Mouse (Mus musculus): ENCODE measurements around the gene Kcnd1. TPM values are rescaled to one million over a fixed set of nuclear protein-coding genes. Genes with fewer than 3 reads are reported as not detected.

Kcnd1 gene
- polyA plus RNA-seq, 1 experiment from 2014 or later = 1.3 TPM

DNA sequence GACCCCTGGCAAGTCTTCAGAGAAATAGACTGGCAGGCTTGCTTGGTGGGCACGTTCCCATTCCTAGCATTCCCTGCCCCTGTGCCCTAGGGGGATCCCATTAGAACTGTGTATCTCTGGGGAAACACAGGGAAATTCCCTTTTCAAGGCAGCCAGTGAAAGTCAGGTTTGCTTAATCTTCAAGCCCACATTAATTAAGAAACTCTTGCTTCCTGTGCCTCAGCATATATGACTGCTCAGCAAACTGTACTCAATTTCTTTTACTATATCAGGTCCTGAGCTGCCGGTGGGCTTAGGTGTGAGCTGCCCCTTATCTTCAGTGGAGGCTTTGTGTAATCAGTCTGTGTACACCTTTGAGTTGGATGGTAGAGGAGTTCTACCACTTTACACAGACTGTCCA is 43.7 kb downstream of the Kcnd1 start:
- no peaks in the 10 kb centered on the region for H3K9me3 ChIP-seq (replicated peaks; ENCODE audit: control insufficient read depth, low read length)
- no peak for ATAC-seq
- H3K4me1 ChIP-seq (ENCODE audit: control insufficient read depth, insufficient read depth, low read length) = no peaks in the 10 kb centered on the region
- DNase-seq (ENCODE audit: low spot score) = no peak
- peaks cover 12% of the 10 kb centered on the region; the same call in 1 of the 2 replicates for H3K36me3 ChIP-seq (ENCODE audit: control insufficient read depth, insufficient read depth, low read length)
- no peak overlapping the region for H3K27ac ChIP-seq (ENCODE audit: low read depth, low read length)
- 55% methylated on average over 2 of the region's 2 CpGs for WGBS
- no peaks in the 10 kb centered on the region for H3K27me3 ChIP-seq (replicated peaks; ENCODE audit: control insufficient read depth, insufficient read depth, low read length)
- no peak overlapping the region for H3K9ac ChIP-seq (ENCODE audit: low read length)
- H3K4me3 ChIP-seq (ENCODE audit: low read depth, low read length) = no peak overlapping the region
- H3K4me2 ChIP-seq (ENCODE audit: low read length) = no peak overlapping the region

DNA sequence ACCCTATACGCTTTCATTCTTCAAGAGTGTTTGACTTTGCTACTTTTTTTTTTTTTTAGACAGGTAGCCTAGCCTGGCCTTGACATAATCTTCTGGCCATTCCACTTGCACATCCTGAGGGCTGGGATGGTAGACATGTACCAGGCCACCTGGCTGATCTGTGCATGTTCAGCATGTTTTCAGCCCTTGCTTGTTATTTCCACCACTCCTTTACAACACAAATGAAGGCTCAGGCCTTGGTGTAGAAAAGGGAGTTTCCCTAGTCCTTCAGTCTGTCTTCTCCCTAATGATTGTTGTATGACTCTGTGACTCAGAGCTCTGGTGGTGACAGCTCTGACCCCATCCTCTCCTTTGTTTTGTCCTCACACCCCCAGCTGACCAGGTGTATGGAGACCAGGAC is 45.1 kb downstream of the Kcnd1 start:
- H3K27me3 ChIP-seq (replicated peaks; ENCODE audit: control insufficient read depth, insufficient read depth, low read length) = no peaks in the 10 kb centered on the region
- 94% methylated on average over 1 of the region's 1 CpGs for WGBS
- ATAC-seq = no peak

DNA sequence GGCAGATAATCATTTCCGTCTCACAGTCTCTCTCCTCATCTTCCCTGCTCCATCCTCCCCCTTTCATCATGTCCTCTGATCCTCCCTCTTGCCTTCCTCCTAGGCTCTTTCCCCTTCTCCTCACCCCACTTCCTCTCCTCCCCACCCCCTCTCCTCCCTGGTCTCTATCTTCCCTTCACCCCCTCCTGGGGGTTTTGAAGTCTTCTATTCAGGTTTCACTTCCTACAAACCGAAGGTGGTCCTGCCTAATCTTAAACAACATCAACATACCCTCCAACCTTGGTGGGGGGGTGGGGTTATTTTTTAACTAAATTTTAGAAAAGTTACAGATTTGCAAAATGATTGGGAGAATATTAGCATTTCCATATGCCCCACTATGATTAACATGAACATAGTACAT is 46.4 kb downstream of the Kcnd1 start:
- no peak for DNase-seq (ENCODE audit: low spot score)
- no peak for ATAC-seq
- H3K4me2 ChIP-seq (ENCODE audit: low read length) = no peak overlapping the region
- H3K4me1 ChIP-seq (ENCODE audit: control insufficient read depth, insufficient read depth, low read length) = no peaks in the 10 kb centered on the region
- no peak overlapping the region for H3K4me3 ChIP-seq (ENCODE audit: low read depth, low read length)
- H3K27me3 ChIP-seq (replicated peaks; ENCODE audit: control insufficient read depth, insufficient read depth, low read length) = no peaks in the 10 kb centered on the region
- no peaks in the 10 kb centered on the region for H3K9me3 ChIP-seq (replicated peaks; ENCODE audit: control insufficient read depth, low read length)
- H3K36me3 ChIP-seq (ENCODE audit: control insufficient read depth, insufficient read depth, low read length) = peaks cover 24% of the 10 kb centered on the region; the same call in 1 of the 2 replicates
- WGBS = 42% methylated on average over 2 of the region's 2 CpGs
- no peak overlapping the region for H3K27ac ChIP-seq (ENCODE audit: low read depth, low read length)
- H3K9ac ChIP-seq (ENCODE audit: low read length) = no peak overlapping the region

More for the DNA sequence above, 45.1 kb downstream of the Kcnd1 start:
- Histone ChIP-seq H3K4me3 (ENCODE audit: low read depth, low read length) (no peak overlapping the region), H3K4me1 (ENCODE audit: control insufficient read depth, insufficient read depth, low read length) (no peaks in the 10 kb centered on the region), H3K27ac (ENCODE audit: low read depth, low read length) (no peak overlapping the region), H3K9ac (ENCODE audit: low read length) (no peak overlapping the region), H3K9me3 (replicated peaks; ENCODE audit: control insufficient read depth, low read length) (no peaks in the 10 kb centered on the region), H3K36me3 (ENCODE audit: control insufficient read depth, insufficient read depth, low read length) (peaks cover 13% of the 10 kb centered on the region; the same call in 1 of the 2 replicates), H3K4me2 (ENCODE audit: low read length) (no peak overlapping the region)
- no peak for DNase-seq (ENCODE audit: low spot score)

DNA sequence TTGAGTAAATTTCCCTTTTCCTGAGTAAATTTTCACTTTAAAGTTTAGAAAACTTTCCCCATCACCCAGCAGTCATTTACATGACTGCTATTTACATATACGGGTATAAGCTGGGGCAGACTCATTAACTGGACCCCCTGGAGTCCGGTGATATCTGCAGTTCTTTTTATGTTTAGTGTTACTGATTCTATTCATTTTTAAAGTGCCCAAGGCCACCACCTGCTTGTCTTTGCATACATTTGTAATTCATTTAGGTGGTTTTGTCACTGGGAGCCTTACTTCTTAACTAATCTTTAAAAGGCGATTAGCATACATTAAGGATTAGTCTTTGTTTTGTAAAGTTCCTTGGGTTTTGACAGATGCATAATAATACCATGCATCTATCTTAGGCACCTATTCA is 47.7 kb downstream of the Kcnd1 start:
- no peaks in the 10 kb centered on the region for H3K27me3 ChIP-seq (replicated peaks; ENCODE audit: control insufficient read depth, insufficient read depth, low read length)
- WGBS = 22% methylated on average over 3 of the region's 3 CpGs
- H3K4me1 ChIP-seq (ENCODE audit: control insufficient read depth, insufficient read depth, low read length) = no peaks in the 10 kb centered on the region
- no peak overlapping the region for H3K4me3 ChIP-seq (ENCODE audit: low read depth, low read length)
- peaks cover 32% of the 10 kb centered on the region; the same call in 1 of the 2 replicates for H3K36me3 ChIP-seq (ENCODE audit: control insufficient read depth, insufficient read depth, low read length)
- H3K4me2 ChIP-seq (ENCODE audit: low read length) = no peak overlapping the region
- H3K27ac ChIP-seq (ENCODE audit: low read depth, low read length) = no peak overlapping the region
- no peak overlapping the region for H3K9ac ChIP-seq (ENCODE audit: low read length)
- H3K9me3 ChIP-seq (replicated peaks; ENCODE audit: control insufficient read depth, low read length) = no peaks in the 10 kb centered on the region
- DNase-seq (ENCODE audit: low spot score) (peak; percentile 19), ATAC-seq (no peak)

DNA sequence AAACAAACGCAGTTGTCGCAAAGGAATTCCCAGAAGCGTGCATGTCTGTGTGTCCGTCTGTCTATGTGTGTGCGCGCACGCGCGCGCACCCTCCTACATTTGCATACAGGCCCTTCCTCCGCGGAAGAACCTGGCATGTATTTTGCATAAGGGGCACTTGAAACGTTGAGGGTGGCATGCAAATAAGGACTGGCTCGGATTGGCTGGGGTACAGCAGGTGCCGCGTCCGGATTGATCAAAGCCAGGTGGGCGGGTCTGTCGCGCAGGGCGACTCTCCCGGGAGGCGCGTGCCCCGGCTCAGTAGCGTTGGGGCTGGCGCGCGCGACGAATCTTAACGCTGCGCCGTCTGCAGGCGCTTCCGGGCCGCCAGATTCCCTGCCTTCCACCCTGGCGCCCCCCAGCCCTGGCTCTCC is 55.9 kb downstream of the Kcnd1 start, which contains the start of gene Pim2:
Pim2 (plus strand) TSS at position 256 of the 413 bp plus-strand sequence.
- WGBS = 37% methylated on average over 30 of the region's 38 CpGs
- Histone ChIP-seq H3K27ac (ENCODE audit: low read depth, low read length) (peak within 1 kb of the TSS; percentile 33; the same call in 1 of the 2 replicates), H3K4me2 (ENCODE audit: low read length) (peak within 1 kb of the TSS; percentile 84), H3K4me1 (ENCODE audit: control insufficient read depth, insufficient read depth, low read length) (no peaks in the 10 kb centered on the region), H3K36me3 (ENCODE audit: control insufficient read depth, insufficient read depth, low read length) (peaks cover 14% of the 10 kb centered on the region; the same call in 1 of the 2 replicates), H3K4me3 (ENCODE audit: low read depth, low read length) (peak within 1 kb of the TSS; percentile 45), H3K9me3 (replicated peaks; ENCODE audit: control insufficient read depth, low read length) (no peaks in the 10 kb centered on the region), H3K27me3 (replicated peaks; ENCODE audit: control insufficient read depth, insufficient read depth, low read length) (no peaks in the 10 kb centered on the region), H3K9ac (ENCODE audit: low read length) (peak within 1 kb of the TSS; percentile 63)
- ATAC-seq (peak; percentile 94), DNase-seq (ENCODE audit: low spot score) (peak; percentile 89)

DNA sequence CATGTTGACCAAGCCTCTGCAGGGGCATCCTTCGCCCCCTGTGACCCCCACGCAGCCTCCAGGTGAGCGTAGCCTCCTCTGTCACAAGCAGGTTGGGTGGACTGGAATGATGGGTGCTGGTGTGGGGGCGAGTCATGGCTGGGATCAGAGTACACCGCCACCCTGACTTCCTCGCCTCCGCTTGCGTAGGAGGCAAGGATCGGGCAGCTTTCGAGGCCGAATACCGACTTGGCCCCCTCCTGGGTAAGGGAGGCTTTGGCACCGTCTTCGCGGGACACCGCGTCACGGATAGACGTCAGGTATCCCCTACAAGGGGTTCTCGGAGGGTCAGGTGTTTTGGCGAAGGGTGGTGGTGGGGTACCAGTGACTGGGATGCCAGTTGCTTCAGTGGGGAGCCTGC is 56.4 kb downstream of the Kcnd1 start:
- Histone ChIP-seq H3K4me1 (ENCODE audit: control insufficient read depth, insufficient read depth, low read length) (no peaks in the 10 kb centered on the region), H3K9me3 (replicated peaks; ENCODE audit: control insufficient read depth, low read length) (no peaks in the 10 kb centered on the region), H3K36me3 (ENCODE audit: control insufficient read depth, insufficient read depth, low read length) (peaks cover 9% of the 10 kb centered on the region; the same call in 1 of the 2 replicates), H3K4me2 (ENCODE audit: low read length) (peak overlapping the region; percentile 84), H3K27me3 (replicated peaks; ENCODE audit: control insufficient read depth, insufficient read depth, low read length) (no peaks in the 10 kb centered on the region), H3K4me3 (ENCODE audit: low read depth, low read length) (peak overlapping the region; percentile 45), H3K27ac (ENCODE audit: low read depth, low read length) (peak overlapping the region; percentile 33; the same call in 1 of the 2 replicates), H3K9ac (ENCODE audit: low read length) (peak overlapping the region; percentile 63)
- WGBS = 36% methylated on average over 21 of the region's 21 CpGs
- ATAC-seq = no peak; the same call in none of the 2 replicates
- no peak for DNase-seq (ENCODE audit: low spot score)

DNA sequence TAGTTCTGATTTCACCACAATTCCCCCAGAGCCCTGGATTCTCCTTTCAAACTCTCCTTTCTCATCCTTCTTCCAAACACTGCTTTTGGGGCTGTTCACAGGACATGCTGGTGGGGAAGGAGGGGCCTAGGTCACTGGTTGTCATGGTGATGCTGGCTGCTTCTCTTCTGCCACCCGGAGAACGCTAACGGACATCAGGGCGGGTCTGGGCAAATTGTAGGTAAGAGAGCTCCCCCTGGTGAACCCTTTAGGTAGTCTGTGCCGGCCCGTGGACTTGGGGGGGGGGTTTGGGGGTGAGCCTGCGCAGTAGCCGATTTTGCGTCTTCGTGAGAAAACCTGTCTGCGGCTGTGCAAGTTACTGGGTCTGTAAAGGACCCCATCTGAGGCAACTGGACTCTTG is 57.7 kb downstream of the Kcnd1 start:
- peak overlapping the region; percentile 25; the same call in 1 of the 2 replicates for H3K9ac ChIP-seq (ENCODE audit: low read length)
- DNase-seq (ENCODE audit: low spot score) (peak; percentile 79), ATAC-seq (peak; percentile 54)
- no peaks in the 10 kb centered on the region for H3K9me3 ChIP-seq (replicated peaks; ENCODE audit: control insufficient read depth, low read length)
- H3K36me3 ChIP-seq (ENCODE audit: control insufficient read depth, insufficient read depth, low read length) = no peaks in the 10 kb centered on the region
- WGBS = 25% methylated on average over 11 of the region's 11 CpGs
- peaks cover 1% of the 10 kb centered on the region for H3K4me1 ChIP-seq (ENCODE audit: control insufficient read depth, insufficient read depth, low read length)
- H3K27me3 ChIP-seq (replicated peaks; ENCODE audit: control insufficient read depth, insufficient read depth, low read length) = no peaks in the 10 kb centered on the region
- H3K27ac ChIP-seq (ENCODE audit: low read depth, low read length) = no peak overlapping the region
- H3K4me2 ChIP-seq (ENCODE audit: low read length) = peak overlapping the region; percentile 84
- 0 out of 2 replicates have a peak overlapping the region, but pooled peaks have one; percentile 45 for H3K4me3 ChIP-seq (ENCODE audit: low read depth, low read length)

DNA sequence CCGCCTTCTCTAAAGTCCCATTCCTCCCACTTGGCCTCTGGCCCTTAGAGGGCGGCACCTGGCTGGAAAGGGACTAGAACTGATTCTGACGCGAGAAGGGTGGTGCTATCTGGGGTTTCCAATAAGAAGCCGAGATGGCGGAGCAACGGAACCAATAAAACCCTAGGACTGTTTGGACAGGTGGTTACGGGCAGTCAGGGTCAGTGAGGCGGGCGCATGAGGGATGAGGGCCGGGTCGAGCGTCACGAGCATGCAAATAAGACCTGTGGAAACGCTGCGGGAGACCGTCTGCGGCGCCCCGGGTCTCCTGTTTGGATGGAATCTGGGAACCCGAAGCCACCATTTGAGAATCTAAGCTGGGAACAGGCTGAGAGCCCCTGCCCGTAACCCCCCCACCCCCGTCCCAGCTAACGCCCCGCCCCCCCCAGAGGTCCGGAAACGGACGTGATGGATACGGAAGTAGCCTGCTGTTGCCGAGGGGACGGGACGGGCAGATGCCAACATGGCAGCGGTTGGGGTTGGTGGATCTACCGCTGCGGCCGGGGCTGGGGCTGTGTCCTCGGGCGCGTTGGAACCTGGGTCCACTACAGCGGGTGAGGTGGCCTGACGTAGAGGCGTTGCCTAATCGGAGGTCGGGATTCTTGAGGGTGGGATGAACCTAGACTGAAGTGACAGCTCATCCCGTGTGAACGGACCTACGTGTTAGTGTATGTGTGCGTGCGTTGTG is 61.9 kb downstream of the Kcnd1 start, which contains the start of gene Slc35a2:
Slc35a2 (plus strand) TSS at position 188 of the 727 bp plus-strand sequence.
- Histone ChIP-seq H3K4me2 (ENCODE audit: low read length) (peak within 1 kb of the TSS; percentile 59), H3K27me3 (replicated peaks; ENCODE audit: control insufficient read depth, insufficient read depth, low read length) (no peaks in the 10 kb centered on the region), H3K9ac (ENCODE audit: low read length) (peak within 1 kb of the TSS; percentile 58), H3K27ac (ENCODE audit: low read depth, low read length) (peak within 1 kb of the TSS; percentile 80), H3K4me1 (ENCODE audit: control insufficient read depth, insufficient read depth, low read length) (peaks cover 2% of the 10 kb centered on the region), H3K4me3 (ENCODE audit: low read depth, low read length) (peak within 1 kb of the TSS; percentile 50), H3K9me3 (replicated peaks; ENCODE audit: control insufficient read depth, low read length) (no peaks in the 10 kb centered on the region), H3K36me3 (ENCODE audit: control insufficient read depth, insufficient read depth, low read length) (0 out of 2 replicates have a peak, but pooled peaks cover 4% of the 10 kb centered on the region)
- DNase-seq (ENCODE audit: low spot score) = peak; percentile 82
- peak; percentile 87 for ATAC-seq
- WGBS = 27% methylated on average over 48 of the region's 49 CpGs

Measured in forebrain, embryonic 14.5 days (tissue).